Mouse (Mus musculus) heart, postnatal 25 days (tissue): ENCODE results near the gene Tmeff1. TPM values are rescaled to one million over a fixed set of nuclear protein-coding genes. Genes with fewer than 3 reads are reported as not detected.
A peak's percentile ranks its signal among the peaks of the same experiment; 100 is the strongest.
"Not testable (repeated sequence)": the region's sequence is repeated elsewhere in the genome, so short reads cannot be mapped to it uniquely, and the experiment has no call there.

Experiments
- DNase-seq: peaks from one replicate; pipeline ENCODE4 v3.0.0; 2022; ENCODE audit warnings: low spot score
- intact Hi-C: fragments of 180-260 bp; cut with DNase I; formaldehyde crosslinking; loops from one replicate; pipeline ENCODE4 v1.15.1; 2025
- total RNA-seq, 2 experiments: library from RNA; stranded (reverse); gene quantifications; 2 replicates each; pipeline ENCODE4 v1.2.3; 2021

Tmeff1 gene
- total RNA-seq, 2 experiments from 2014 or later: 11.6 to 12.0 TPM

DNA sequence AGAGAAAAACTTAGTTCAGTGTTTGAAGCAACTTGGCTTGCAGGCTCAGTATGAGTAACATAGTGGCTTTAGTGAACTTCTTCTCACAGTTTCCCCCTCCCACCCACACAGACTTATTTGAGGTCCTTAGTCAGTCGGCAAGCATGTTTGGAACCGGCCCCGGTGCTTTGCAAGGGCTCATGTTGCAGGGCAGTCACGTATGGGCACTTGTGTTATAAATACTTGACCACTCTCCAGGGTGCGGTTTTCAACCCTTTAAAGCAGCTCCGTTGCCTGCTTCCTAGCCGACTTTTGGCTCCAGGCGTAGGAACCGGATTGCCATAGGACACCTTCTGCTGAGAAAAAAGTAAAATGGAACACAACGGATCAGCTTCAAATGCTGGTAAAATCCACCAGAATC is 78.3 kb downstream of the Tmeff1 start, which contains the start of gene Cavin4:
Cavin4 (plus strand) TSS at position 244 of the 400 bp plus-strand sequence.
- intact Hi-C loops: no loop called here
- peak; percentile 5 for DNase-seq

DNA sequence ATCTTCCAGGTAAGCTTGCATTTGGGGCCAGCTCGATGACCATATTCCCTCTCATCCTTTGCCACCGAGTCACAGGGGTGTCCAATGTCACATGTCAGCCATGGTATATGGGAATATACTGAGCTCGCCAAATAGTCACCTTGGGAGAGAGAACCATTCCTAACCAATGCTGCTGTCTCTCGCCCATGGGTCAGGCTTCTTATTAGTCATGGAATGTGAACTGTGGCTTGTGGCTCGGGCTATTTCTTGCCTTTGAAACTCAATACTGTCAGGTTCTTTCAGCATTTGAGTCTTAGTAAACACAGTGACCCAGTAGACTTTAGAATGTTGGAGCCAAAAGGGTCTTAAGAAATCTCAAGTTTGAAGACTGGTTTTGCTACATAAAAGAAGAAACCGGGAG is 79.0 kb downstream of the Tmeff1 start:
- intact Hi-C loops: no loop called here
- DNase-seq: no peak

DNA sequence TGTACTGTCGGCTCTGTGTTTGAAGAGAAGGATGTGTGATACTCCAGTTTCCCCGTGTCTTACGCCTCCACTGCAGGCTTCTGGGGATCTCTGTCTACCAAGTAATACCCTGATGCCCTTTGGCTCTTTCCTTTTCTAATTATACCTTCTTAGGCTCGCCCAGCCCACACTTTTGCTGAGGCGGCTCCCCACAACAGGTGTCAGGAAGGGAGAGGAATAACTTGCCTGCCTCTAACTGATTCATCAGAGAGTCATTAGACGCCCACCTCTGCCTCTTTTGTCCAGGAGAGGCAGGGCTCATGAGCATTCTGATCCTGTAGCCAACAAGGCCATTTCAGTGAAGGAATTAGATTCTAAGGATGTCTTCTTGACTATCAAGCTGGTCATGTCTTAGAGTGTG is 82.3 kb downstream of the Tmeff1 start:
- intact Hi-C loops: loop anchor here (5.0 kb wide), 2 partner anchors 80 to 125 kb away; partner anchors contain the start of gene Tmeff1
- DNase-seq: no peak

DNA sequence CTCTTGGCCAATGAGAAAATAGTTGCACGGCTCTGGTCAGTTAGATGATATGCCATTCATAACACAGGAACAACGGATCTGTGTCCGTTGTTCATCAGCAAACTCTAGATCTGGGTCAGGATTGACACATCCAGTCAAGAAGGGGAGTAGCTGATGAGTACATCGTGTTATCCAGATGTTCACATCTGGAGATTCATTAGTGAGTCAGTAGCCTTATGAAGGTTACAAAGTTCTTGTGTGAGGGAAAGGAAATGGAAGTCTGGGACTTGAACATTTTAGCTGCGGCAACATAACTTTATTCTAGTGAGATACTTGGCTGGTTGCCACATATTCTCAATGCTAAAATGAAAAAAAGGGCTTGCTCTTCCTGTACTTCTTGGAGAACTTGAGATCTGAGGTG is 87.9 kb downstream of the Tmeff1 start:
- intact Hi-C loops: no loop called here
- no peak for DNase-seq

DNA sequence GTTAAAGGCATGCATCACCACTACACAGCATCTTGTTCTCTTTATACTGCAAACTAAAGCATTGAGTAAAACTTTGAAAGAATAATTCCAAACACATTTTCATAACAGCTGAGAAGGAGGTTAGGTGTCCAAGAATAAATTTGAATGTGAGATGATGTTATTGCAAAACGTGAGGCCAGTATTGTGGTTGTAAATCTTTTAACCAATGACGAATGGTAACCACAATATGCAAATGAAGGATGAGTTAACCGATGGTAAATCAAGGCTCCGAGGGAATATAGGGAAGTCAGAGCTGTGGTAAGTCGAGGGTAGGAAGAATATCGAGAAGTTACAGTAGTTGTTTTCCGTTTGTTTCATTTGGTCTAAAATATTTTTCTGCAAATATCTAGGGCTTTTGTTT is 89.4 kb downstream of the Tmeff1 start:
- DNase-seq: no peak
- intact Hi-C loops: no loop called here

DNA sequence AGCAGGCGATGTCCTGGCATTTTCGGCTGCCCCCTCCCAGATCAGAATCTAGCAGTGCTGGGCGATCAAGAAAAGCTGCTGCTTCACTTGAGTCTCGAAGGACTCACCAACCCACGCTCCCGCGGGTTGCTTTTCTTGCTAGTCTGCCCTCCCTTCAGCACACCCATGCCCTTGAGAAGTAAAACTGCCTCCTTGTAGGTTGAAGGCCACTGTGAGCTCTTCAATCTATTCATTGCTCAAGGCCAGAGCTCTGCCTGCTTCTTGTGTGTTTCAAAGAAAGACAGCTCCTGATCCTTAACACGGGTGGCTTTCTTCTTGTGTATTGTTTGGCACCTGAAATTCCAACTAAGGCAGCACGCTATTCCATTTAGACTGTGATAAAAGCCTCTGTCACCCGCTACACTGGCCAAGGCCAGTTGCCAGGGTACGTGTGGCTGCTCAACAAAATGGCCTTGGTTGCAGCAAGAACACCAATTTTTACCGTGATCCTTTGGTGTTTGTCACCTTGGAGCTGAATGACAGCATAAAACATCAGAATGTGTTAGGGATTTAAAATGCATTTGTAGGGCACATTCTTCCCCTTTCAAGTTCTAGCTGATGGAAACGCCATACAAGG is 91.7 kb downstream of the Tmeff1 start:
- intact Hi-C loops: no loop called here
- no peak for DNase-seq

DNA sequence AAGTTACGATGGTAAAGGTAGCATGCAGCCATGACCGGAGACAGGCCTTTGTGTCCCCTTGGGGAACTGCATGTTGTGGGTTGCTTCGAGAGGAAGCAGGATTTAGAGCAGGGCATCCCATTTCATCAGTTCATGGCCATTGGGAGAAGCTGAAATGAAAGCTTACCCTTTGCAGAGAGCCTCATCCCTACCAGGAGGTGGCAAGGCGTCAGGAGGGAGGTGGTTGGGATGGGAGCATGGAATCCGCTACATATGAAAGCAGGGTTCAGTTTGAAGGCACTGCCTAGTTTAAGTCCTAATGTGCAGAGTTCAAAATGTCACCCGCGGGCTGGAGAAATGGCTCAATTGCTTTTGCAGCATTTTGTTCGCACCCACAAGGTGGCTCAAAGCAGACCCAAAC is 92.3 kb downstream of the Tmeff1 start:
- intact Hi-C loops: no loop called here
- no peak for DNase-seq

DNA sequence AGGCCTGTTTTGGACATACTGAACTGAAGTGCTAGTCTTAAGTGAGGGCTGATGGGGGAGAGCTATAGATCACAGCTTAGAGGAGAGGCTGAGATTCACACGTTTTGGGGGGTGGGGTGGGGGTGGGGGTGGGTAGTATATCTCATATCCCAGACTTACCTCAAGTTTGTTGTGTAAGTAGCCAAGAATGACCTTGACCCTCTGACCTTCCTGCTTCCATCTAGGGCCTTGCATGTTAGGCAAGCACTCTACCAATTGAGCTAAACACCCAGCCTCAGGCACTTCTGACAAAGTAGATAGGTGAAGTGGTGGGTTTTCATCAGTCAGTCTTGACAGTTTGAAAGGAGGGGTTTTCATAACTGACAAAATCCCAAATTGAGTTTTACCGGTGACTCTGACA is 92.8 kb downstream of the Tmeff1 start:
- intact Hi-C loops: no loop called here
- no peak for DNase-seq

DNA sequence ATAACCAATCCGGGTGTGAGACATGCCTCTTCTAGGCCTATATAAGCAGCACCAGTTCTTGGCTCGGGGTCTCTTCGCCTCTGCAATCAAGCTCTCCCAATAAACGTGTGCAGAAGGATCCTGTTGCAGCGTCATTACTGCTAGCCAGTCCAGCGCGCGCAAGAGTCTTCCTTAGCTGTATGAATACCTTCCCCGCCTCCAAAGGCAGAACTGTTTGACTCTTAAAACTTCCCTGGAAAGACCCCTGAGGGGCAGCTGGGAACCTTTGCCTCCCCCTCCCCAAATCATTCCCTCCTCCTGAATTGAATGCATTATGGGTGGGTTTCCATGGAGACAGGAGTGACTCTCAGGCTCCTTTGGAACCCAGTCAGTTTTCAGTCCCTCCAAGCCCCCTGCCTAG is 93.8 kb downstream of the Tmeff1 start:
- DNase-seq: no peak
- intact Hi-C loops: no loop called here

DNA sequence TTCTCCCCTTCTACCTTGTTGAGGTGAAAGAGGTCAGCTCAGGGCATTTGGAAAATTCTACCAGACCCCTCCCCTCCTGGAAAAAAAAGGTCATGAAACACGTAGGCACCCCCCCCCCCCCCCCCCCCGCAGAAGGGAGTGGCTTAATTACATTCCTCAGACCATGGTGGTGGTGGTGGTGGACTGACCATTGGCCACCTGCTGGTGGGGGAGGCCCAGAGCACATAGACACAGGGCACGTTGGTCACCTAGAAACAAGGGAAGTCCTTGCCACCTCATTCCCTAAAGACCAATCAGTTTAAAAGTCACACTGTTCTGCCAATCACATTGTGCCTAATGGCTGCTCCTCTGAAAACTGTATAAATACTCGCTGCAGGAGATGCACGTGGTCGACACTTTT is 94.8 kb downstream of the Tmeff1 start:
- intact Hi-C loops: loop anchor here (2.0 to 5.0 kb wide), 2 partner anchors 92 to 199 kb away; partner anchors contain the start of gene Tmeff1

DNA sequence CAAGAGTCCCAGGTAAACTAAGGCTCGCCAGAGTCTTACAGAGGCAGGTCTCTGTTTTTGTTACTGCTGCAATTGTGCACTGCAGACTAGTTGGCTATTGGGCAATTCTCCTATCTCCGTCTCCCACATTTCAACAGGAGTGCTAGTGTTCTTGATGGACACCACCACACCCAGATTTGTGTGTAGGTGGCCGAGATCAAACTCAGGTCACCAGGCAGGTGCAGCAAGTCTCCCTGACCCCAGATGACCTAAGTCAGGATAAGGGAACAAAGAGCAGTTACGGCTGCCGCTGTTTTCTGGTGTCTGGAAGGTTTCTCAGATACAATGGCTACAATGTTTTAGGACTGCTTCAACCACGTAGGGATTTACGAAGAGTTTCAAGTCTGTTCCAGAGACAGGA is 95.2 kb downstream of the Tmeff1 start:
- intact Hi-C loops: loop anchor here (2.0 to 5.0 kb wide), 2 partner anchors 93 to 199 kb away; partner anchors contain the start of gene Tmeff1
- DNase-seq: no peak

More for the DNA sequence above, 94.8 kb downstream of the Tmeff1 start:
- DNase-seq: not testable (repeated sequence)

DNA sequence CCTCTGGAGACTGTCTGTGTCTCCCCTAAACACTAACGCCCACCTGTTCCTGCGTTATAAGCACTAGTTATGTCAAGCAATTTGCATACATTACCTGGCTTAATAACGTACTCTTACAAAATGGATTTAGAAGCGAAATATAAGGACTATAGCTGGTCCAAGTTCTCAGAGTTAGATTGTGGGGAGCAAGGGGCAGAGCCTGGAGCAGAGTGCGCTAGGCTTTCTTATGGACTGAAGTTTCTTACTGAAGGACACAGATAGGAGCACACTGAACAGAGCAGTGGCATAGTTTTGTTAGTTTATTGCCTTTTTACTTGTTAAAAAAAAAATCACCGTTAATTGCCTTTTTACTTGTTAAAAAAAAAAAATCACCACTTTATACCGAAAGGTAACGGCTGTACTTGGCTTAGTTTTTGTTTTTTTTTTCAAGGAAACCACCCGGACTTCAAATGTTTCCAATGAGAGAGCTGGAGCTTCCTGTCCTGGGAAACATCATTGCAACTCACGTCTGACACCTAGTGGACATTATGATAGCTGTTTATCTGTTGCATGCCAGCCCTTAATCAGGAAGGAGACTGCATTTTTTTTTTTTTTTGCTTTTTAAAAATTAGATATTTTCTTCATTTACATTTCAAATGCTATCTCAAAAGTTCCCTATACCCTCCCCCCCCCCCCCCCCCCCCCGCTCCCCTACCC is 95.8 kb downstream of the Tmeff1 start:
- DNase-seq: no peak

DNA sequence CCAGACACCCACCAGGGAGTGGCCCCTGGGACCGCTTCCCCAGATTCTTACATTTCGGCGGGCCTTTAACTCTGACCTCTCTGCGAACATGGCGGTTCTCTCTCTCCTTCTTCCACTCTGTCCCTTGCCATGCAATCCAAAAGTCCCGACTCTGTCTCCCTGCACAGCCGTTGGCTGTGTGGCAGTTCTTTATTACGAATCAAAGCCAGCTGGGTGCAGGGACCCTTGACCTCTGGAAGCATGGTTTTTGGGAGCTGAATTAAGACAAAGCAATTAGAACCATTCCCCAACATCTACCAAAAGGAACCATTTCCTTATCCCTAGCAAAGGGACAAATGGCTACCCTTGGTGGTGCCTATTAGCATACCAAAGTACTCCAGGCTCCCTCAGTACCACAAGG is 98.2 kb downstream of the Tmeff1 start:
- DNase-seq: no peak
- intact Hi-C loops: loop anchor here (5.0 kb wide), 1 partner anchor 96 kb away; the partner anchor contains the start of gene Tmeff1

More for the DNA sequence above, 95.8 kb downstream of the Tmeff1 start:
- intact Hi-C loops: loop anchor here (2.0 to 5.0 kb wide), 2 partner anchors 93 to 200 kb away; partner anchors contain the start of gene Tmeff1

DNA sequence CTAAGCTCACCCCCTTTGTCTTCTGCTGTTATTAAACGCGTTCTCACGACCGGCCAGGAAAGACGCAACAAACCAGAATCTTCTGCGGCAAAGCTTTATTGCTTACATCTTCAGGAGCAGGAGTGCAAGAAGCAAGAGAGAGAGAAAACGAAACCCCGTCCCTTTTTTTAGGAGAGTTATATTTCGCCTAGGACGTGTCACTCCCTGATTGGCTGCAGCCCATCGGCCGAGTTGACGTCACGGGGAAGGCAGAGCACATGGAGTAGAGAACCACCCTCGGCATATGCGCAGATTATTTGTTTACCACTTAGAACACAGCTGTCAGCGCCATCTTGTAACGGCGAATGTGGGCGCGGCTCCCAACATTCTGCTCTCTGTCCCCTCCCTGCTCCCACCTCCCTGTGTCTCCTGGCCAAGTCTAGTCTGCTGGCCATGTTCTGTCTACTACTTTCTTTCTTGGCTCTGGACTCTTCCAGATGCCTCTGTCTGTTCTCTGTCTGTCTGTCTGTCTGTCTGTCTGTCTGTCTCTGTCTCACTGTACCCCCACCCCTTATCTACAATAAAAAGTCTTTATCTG is 98.7 kb downstream of the Tmeff1 start:
- DNase-seq: not testable (repeated sequence)
- intact Hi-C loops: loop anchor here (5.0 kb wide), 1 partner anchor 96 kb away; the partner anchor contains the start of gene Tmeff1

DNA sequence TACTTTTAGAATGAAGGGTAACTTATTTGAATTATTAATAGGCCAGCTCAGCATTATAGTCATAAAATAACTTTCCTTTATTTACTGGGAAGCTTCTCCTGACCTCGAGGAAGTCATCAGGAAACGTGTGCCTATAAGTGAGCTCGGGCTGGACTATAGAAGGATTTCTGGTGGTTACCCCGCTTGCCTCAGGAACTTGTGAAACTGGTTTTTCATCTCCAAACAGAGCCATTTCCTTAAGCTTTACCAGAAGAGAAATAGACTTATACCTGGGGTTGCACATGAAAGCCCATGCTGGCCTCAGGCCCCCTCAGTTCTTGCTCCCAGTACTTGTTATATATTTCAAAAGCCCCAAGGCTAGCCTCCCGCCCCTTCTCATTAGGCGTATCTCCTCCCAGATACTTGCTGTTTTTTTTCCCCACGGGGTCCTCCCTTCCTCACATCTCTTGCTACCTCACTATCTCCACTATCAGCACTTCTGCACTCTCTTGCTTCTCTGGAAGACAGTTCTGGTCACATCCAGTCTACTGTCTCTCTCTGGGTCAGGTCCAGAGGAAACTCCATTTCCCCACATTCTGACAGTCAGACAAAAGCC is 99.7 kb downstream of the Tmeff1 start:
- intact Hi-C loops: loop anchor here (5.0 kb wide), 1 partner anchor 97 kb away; the partner anchor contains the start of gene Tmeff1

DNA sequence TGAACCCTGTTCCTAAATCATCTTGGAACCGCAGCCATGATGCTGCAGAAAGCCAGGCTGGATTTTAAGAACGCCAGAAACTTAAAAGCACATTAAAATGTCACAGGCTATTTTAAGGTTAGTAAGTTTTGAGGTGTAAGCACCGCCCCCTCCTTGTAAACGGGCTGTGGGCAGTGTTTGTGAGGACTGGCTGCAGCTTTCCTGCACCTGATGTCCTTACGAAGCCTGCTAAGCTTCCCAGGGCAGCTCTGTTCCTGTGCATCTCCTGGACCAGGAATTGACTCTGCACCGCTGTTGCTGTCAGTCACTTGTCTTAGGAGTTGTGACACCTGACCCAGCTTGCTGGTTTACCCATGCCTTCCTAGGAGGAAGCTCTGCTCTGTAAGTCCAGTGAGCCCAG is 103.2 kb downstream of the Tmeff1 start:
- intact Hi-C loops: no loop called here
- DNase-seq: no peak

More for the DNA sequence above, 99.7 kb downstream of the Tmeff1 start:
- no peak for DNase-seq

DNA sequence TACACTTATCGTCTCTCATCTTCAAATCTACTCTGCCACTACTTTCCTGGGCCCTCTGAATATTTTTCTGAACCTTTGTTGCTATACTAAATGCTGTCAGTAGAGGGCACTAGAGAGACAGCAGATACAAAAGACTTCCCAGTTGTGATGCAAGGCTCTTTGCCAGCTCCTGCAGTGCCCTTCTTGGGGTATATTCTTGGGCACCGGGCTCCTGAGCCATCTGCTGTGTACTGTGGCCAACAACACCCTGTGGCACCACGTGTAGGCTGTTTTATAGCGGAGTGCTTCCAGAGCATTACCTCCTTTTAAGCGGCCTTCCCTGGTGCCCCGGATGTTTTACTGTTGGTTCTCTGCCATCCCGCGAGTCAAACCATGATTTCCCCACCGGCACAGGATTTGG is 105.7 kb downstream of the Tmeff1 start:
- intact Hi-C loops: loop anchor here (5.0 to 10.0 kb wide), 2 partner anchors 82 to 634 kb away; no protein-coding TSS in a partner anchor
- DNase-seq: no peak

DNA sequence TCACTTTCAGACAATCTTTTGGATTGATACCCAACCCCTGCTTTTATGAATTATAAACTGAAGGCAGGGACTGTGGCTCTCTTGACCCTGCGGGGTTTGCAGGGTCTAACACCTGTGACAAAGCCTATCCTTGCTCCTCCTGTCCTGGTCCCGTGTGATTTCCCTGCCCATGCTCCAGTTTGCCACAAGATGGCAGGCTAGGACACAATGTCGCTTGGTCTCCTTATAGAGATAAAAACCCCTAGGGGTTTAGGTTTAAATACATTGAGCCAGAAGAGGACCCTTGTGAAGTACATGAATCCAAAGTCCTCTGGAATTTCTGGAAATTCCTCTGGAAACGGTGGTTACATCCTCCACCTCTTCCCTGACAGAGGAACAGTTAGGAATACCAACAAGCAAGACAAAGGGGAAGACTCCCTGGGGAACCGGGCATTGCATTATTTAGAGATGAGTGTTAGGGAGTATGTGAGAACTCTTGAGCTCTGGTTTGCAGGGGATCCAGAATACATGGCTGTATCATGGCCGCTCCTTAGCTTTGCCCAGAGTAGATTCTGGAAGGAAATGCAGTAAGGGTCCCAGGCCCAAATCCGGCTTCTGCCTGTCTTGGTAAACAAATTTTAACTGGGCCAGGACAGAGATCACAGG is 106.9 kb downstream of the Tmeff1 start:
- intact Hi-C loops: loop anchor here (5.0 to 10.0 kb wide), 2 partner anchors 80 to 633 kb away; no protein-coding TSS in a partner anchor
- no peak for DNase-seq

DNA sequence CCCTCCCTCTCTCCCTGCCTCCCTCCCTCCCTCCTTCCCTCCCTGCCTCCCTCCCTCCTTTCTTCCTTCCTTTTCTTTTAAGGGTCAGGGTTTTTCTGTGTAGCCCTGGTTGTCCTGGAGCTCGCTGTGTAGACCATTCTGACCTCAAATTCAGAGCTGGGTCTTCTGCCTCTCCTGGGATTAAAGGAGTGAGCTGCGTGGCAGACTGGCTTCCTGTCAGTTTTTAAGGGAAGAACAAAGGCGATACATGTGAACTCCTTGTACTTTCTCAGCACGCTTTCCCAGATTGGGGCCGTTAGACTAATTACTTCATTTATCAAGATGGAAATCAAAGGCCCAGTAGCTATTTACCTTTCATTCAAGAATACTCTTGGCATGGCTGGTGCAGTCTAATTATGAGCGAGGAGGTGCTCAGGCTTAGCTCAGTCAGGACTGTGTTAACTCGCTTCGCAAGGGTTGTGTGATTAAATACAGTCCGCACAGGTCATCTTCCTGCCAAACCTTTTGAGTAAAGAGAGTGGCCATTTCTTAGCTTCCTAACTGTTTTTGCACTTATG is 107.8 kb downstream of the Tmeff1 start:
- DNase-seq: no peak
- intact Hi-C loops: loop anchor here (5.0 to 10.0 kb wide), 2 partner anchors 79 to 632 kb away; no protein-coding TSS in a partner anchor
